Mouse (Mus musculus) midbrain, embryonic 10.5 days (tissue): Measurements from ENCODE around the gene Kdm6b. TPM values are rescaled to one million over a fixed set of nuclear protein-coding genes. Genes with fewer than 3 reads are reported as not detected.

Experiments
- DNase-seq: peaks from one replicate; pipeline ENCODE4 v3.0.0-alpha.2; 2017; ENCODE audit warnings: low spot score
- H3K27ac ChIP-seq: fragments of 300-500 bp; sonication (generic); replicated peaks from 2 replicates; pipeline ENCODE4 v1.5.1; 2016; ENCODE audit warnings: mild to moderate bottlenecking
- H3K27me3 ChIP-seq: fragments of 300-500 bp; sonication (generic); 2 replicates; pipeline ENCODE4 v1.6.1; 2016; ENCODE audit warnings: low read depth, mild to moderate bottlenecking; ENCODE audit not compliant: poor library complexity, severe bottlenecking
- H3K36me3 ChIP-seq: fragments of 300-500 bp; sonication (generic); 2 replicates; pipeline ENCODE4 v1.6.1; 2016; ENCODE audit warnings: mild to moderate bottlenecking, moderate library complexity
- H3K4me1 ChIP-seq: fragments of 300-500 bp; sonication (generic); 2 replicates; pipeline ENCODE4 v1.6.1; 2016
- H3K4me3 ChIP-seq: fragments of 300-500 bp; sonication (generic); 2 replicates; pipeline ENCODE4 v1.5.1; 2016; ENCODE audit warnings: mild to moderate bottlenecking, moderate library complexity
- H3K9me3 ChIP-seq: fragments of 300-500 bp; sonication (generic); replicated peaks from 2 replicates; pipeline ENCODE4 v1.6.1; 2016; ENCODE audit warnings: mild to moderate bottlenecking
- WGBS: fragments of 180-500 bp; shearing (Covaris S2); methylation state at CpG from one replicate; pipeline ENCODE4 v1.1.7; 2016; 5-methylcytosine and 5-hydroxymethylcytosine counted together
- polyA plus RNA-seq: library from polyadenylated mRNA; unstranded; fragments of >200 nt; fragmentation: Nextera tagmentation; extraction: Ambion mirVana; gene quantifications from 2 replicates; pipeline ENCODE4 v1.2.1, GENCODE M21; 2016

Kdm6b gene
- polyA plus RNA-seq, 1 experiment from 2014 or later, result 31.8 TPM

DNA sequence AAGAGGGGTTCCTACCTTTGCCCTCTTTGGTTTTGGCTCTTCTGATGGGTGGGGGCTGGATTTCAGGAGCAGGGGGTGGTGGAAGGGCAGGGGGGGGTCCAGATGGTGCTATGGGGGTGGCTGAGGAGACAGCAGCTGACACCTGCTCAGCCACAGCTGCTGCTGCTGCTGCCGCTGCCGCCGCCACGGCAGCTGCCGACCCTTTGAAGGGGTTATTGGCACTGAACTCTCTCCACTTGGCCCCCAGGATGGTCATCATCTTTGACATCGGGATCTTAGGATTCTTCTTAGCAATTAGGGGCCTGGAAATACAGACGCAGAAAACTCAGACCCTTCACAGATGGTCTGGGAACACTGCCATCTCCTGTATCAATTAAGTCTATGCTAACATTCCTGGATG, 51.5 kb downstream of the Kdm6b start:
- Histone ChIP-seq H3K27me3 (no peaks in the 10 kb centered on the region), H3K4me1 (peaks cover 37% of the 10 kb centered on the region), H3K4me3 (no peak overlapping the region), H3K9me3 (no peaks in the 10 kb centered on the region), H3K27ac (peak overlapping the region; percentile 2; the same call in 1 of the 2 replicates), H3K36me3 (peaks cover 75% of the 10 kb centered on the region)
- no peak for DNase-seq
- WGBS, result 82% methylated on average over 7 of the region's 7 CpGs

DNA sequence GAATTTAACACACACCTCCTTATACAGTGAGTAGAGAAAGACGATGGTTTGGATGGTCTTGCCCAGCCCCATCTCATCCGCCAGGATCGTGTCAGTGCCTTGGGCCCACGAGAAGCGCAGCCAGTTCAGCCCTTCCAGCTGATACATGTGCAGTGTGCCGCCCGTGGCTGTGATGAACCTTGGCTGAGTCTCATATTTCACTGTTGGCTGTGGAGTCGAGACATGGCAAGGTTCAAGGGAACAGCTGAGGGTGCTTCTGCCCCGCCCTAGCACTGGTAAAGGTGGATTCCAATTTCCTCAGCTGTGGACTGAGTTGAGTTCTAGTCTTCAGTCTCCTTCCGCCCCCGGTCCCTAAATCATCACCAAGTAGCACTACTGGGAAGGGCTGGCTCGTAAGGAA, 55.8 kb downstream of the Kdm6b start:
- H3K9me3 ChIP-seq, result no peaks in the 10 kb centered on the region
- WGBS, result 94% methylated on average over 12 of the region's 12 CpGs

DNA sequence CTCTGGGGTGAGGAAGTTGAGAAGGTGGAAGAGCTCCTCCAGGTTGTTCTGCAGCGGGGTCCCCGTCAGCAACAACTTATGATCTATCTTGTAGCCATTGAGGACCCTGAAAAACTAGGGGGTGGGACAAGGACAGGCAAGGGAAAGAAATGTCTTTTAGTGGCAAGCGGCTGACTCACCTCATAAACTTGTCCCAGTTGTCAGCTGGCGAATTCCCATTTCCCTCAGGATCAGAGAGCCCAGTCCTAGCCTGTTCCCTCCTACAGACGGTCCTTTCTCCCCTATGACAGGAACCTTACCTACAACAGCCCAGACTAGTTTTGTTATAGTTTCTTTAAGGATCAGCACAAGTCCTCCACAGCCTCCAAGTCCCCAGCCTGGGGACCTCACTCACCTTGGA, 56.9 kb downstream of the Kdm6b start:
- 94% methylated on average over 5 of the region's 5 CpGs for WGBS
- Histone ChIP-seq H3K9me3 (no peaks in the 10 kb centered on the region), H3K4me3 (no peak overlapping the region), H3K27ac (no peak overlapping the region), H3K36me3 (peaks cover 99% of the 10 kb centered on the region), H3K27me3 (no peaks in the 10 kb centered on the region), H3K4me1 (no peaks in the 10 kb centered on the region)
- DNase-seq, result no peak

More for the DNA sequence above, 55.8 kb downstream of the Kdm6b start:
- Histone ChIP-seq H3K4me1 (peaks cover 6% of the 10 kb centered on the region; the same call in 1 of the 2 replicates), H3K27ac (no peak overlapping the region), H3K4me3 (no peak overlapping the region), H3K36me3 (peaks cover 99% of the 10 kb centered on the region), H3K27me3 (no peaks in the 10 kb centered on the region)
- no peak for DNase-seq

Other genes with a start within 250 kb of the Kdm6b start
- 0.04 and 0.06 TPM in 2 replicates for gene Alox8, start 215.8 kb downstream of the Kdm6b start, polyA plus RNA-seq
- 0.06 and 0.20 TPM in 2 replicates for gene Gucy2e, start 176.6 kb downstream of the Kdm6b start, polyA plus RNA-seq
- gene Cntrob, start 89.9 kb downstream of the Kdm6b start, polyA plus RNA-seq, result 39.9 TPM in 2 replicates
- gene Trappc1, start 89.7 kb downstream of the Kdm6b start, polyA plus RNA-seq, result 174 and 188 TPM in 2 replicates
- 1.4 and 2.3 TPM in 2 replicates for gene Kcnab3, start 87.4 kb downstream of the Kdm6b start, polyA plus RNA-seq
- gene Rnf227, start 73.2 kb downstream of the Kdm6b start, polyA plus RNA-seq, result 18.1 and 24.6 TPM in 2 replicates
- 41.7 and 50.6 TPM in 2 replicates for gene Chd3, start 44.3 kb downstream of the Kdm6b start, polyA plus RNA-seq
- 145 and 146 TPM in 2 replicates for gene Naa38, start 18.2 kb downstream of the Kdm6b start, polyA plus RNA-seq
- 50.4 and 57.3 TPM in 2 replicates for gene Cyb5d1, start 18.0 kb downstream of the Kdm6b start, polyA plus RNA-seq
- gene Tmem88, start 15.4 kb downstream of the Kdm6b start, polyA plus RNA-seq, result 16.9 and 21.4 TPM in 2 replicates
- 1.2 and 1.9 TPM in 2 replicates for gene Dnah2, start 135.4 kb upstream of the Kdm6b start, polyA plus RNA-seq
- gene Efnb3, start 146.5 kb upstream of the Kdm6b start, polyA plus RNA-seq, result 48.8 and 53.9 TPM in 2 replicates
- gene Wrap53, start 166.6 kb upstream of the Kdm6b start, polyA plus RNA-seq, result 45.0 and 50.7 TPM in 2 replicates
- 148 and 166 TPM in 2 replicates for gene Trp53, start 166.7 kb upstream of the Kdm6b start, polyA plus RNA-seq
- gene Atp1b2, start 192.3 kb upstream of the Kdm6b start, polyA plus RNA-seq, result 6.0 and 8.6 TPM in 2 replicates
- gene Shbg, start 204.2 kb upstream of the Kdm6b start, polyA plus RNA-seq, result not detected in 2 replicates
- 16.1 and 20.6 TPM in 2 replicates for gene Sat2, start 208.3 kb upstream of the Kdm6b start, polyA plus RNA-seq
- gene Fxr2, start 219.3 kb upstream of the Kdm6b start, polyA plus RNA-seq, result 36.2 and 39.1 TPM in 2 replicates
- 0.16 TPM in 1 of 2 replicates, not detected in the other for gene Sox15, start 241.6 kb upstream of the Kdm6b start, polyA plus RNA-seq
- gene Mpdu1, start 249.0 kb upstream of the Kdm6b start, polyA plus RNA-seq, result 85.1 and 86.2 TPM in 2 replicates